Mouse (Mus musculus) testis, adult 2 months (tissue): ENCODE results near the gene Tulp2.

Experiments used
- CTCF ChIP-seq: fragments of 200-500 bp; IDR thresholded peaks from 2 replicates; pipeline ENCODE4 v1.5.1; 2012; ENCODE audit warnings: low read depth, mild to moderate bottlenecking, inconsistent platforms, low read length, moderate library complexity; ENCODE audit not compliant: control insufficient read depth, insufficient read depth, insufficient replicate concordance
- POLR2A ChIP-seq: fragments of 200-500 bp; IDR thresholded peaks from 2 replicates; pipeline ENCODE4 v1.6.1; 2012; ENCODE audit warnings: low read depth, mild to moderate bottlenecking, inconsistent platforms, low read length, moderate library complexity; ENCODE audit not compliant: control insufficient read depth

DNA sequence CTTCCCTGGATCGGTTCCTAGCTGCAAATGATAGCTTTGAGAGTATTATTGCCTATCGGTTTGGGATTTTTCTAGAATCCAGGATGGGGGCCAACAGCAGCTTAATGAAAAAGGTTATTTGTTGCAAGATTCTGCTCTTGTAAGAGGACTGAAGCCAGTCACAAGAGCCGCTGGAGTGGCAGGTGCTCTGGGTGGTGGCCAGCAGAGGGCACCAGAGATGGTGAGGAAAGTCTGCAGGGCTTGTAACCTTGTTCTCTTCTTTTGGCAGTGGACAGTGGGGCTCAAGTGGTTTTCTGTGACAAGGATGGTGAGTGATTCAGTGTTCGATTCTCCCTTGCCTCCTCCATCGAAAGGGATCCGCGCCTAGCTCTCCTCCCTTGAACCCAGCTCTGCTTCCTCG lies 74.1 kb downstream of the Tulp2 start:
- TF ChIP-seq CTCF (peak; percentile 70; the same call in 1 of the 2 replicates), POLR2A (no peak)
